16 mouse cellular contexts compared by ENCODE assay signal in genomic region chr9:44188223-44188622, GRCm38 (mm10). TPM values are rescaled to one million over a fixed set of nuclear protein-coding genes. Genes with fewer than 3 reads are reported as not detected.
DNase-seq lines count a peak whose midpoint lies in the region; ATAC-seq and TF ChIP-seq lines count a peak whose summit lies in the region.
"Had no signal": no experiment of that assay in that cellular context is flagged by ENCODE, and none has a peak within 500 bp of the region (broad histone marks: within the 10 kb centered on the region; RNA-seq: fewer than 3 reads in every experiment).

No protein-coding gene starts in this region.

- no peak overlapping the region for H3K9ac ChIP-seq in kidney, embryonic 16.5 days (replicated peaks; ENCODE audit: low read length)
- no peak overlapping the region for H3K9ac ChIP-seq in hindbrain, postnatal 0 days (replicated peaks; ENCODE audit: low read length)
- H3K9ac ChIP-seq: limb, embryonic 12.5 days; liver, postnatal 0 days; neural tube, embryonic 12.5 days had no signal

- H3K4me3 ChIP-seq in kidney, embryonic 16.5 days (ENCODE audit: low read length): no peak overlapping the region
- H3K4me3 ChIP-seq in kidney, adult 2 months (ENCODE audit: insufficient read depth, low read depth, low read length): no peak overlapping the region
- H3K4me3 ChIP-seq in testis, adult 2 months (ENCODE audit: control insufficient read depth, low read depth, low read length): peak overlapping the region; percentile 10; the same call in 1 of the 2 replicates
- no peak overlapping the region for H3K4me3 ChIP-seq in hindbrain, postnatal 0 days (ENCODE audit: low read length)
- H3K4me3 ChIP-seq: limb, embryonic 12.5 days; neural tube, embryonic 12.5 days had no signal

- H3K4me1 ChIP-seq in kidney, embryonic 16.5 days (ENCODE audit: insufficient read depth, low read length): 0 out of 2 replicates have a peak, but pooled peaks cover 3% of the 10 kb centered on the region
- no peaks in the 10 kb centered on the region for H3K4me1 ChIP-seq in kidney, adult 2 months (ENCODE audit: control insufficient read depth, insufficient read depth, low read length)
- no peaks in the 10 kb centered on the region for H3K4me1 ChIP-seq in testis, adult 2 months (ENCODE audit: control insufficient read depth, insufficient read depth, low read length)
- H3K4me1 ChIP-seq in hindbrain, postnatal 0 days (ENCODE audit: insufficient read depth, low read length): no peaks in the 10 kb centered on the region; the same call in 1 of the 2 replicates
- H3K4me1 ChIP-seq: limb, embryonic 12.5 days; neural tube, embryonic 12.5 days had no signal

- H3K4me2 ChIP-seq in kidney, embryonic 16.5 days (replicated peaks; ENCODE audit: low read depth, low read length): no peak overlapping the region
- 0 out of 2 replicates have a peak overlapping the region, but pooled peaks have one; percentile 3 for H3K4me2 ChIP-seq in hindbrain, postnatal 0 days (ENCODE audit: low read depth, low read length)
- H3K4me2 ChIP-seq: heart, embryonic 11.5 days; limb, embryonic 12.5 days; neural tube, embryonic 12.5 days had no signal

- no peak for DNase-seq in kidney, adult 2 months
- DNase-seq in testis, postnatal 10 days (ENCODE audit: low spot score): no peak
- DNase-seq in hindbrain, postnatal 0 days (ENCODE audit: low spot score): peak; percentile 58
- DNase-seq in telencephalon, adult 2 months (ENCODE audit: low read depth, low spot score): peak; percentile 26
- no peak for DNase-seq in gastrocnemius, postnatal 25 days
- no peak for DNase-seq in B cell, adult 2 months
- DNase-seq: adrenal gland, postnatal 14 days; cerebellum, adult 11-12 months; kidney, postnatal 36 days; liver, postnatal 0 days had no signal

- no peak for ATAC-seq in kidney, embryonic 16.5 days (ENCODE audit: low FRiP score, low TSS enrichment)
- peak; percentile 58; the same call in 1 of the 2 replicates for ATAC-seq in hindbrain, postnatal 0 days
- ATAC-seq: liver, postnatal 0 days had no signal

- H3K27me3 ChIP-seq in kidney, embryonic 16.5 days (ENCODE audit: insufficient read depth, low read length): no peaks in the 10 kb centered on the region
- no peaks in the 10 kb centered on the region for H3K27me3 ChIP-seq in kidney, adult 2 months (replicated peaks; ENCODE audit: control insufficient read depth, insufficient read depth, low read length)
- no peaks in the 10 kb centered on the region for H3K27me3 ChIP-seq in testis, adult 2 months (ENCODE audit: control insufficient read depth, insufficient read depth, low read length)
- no peaks in the 10 kb centered on the region for H3K27me3 ChIP-seq in hindbrain, postnatal 0 days (ENCODE audit: insufficient read depth, low read length)
- H3K27me3 ChIP-seq: limb, embryonic 12.5 days; neural tube, embryonic 12.5 days had no signal

- TF ChIP-seq POLR2A in kidney, adult 2 months (IDR thresholded peaks at IDR 0.05; ENCODE audit: low read depth, low read length): no peak
- no peak for TF ChIP-seq POLR2A in testis, adult 2 months (IDR thresholded peaks at IDR 0.05; ENCODE audit: control insufficient read depth, low read depth, low read length)

- TF ChIP-seq CTCF in kidney, adult 2 months (conservative IDR thresholded peaks at IDR 0.05; ENCODE audit: insufficient read depth, insufficient read length, low read depth, low read length): no peak
- no peak for TF ChIP-seq CTCF in testis, adult 2 months (IDR thresholded peaks at IDR 0.05; ENCODE audit: control insufficient read depth, insufficient read depth, insufficient replicate concordance, low read depth, low read length)
- TF ChIP-seq CTCF in hindbrain, postnatal 0 days (IDR thresholded peaks at IDR 0.05; ENCODE audit: low read depth): no peak

- 83% methylated on average over 12 of the region's 12 CpGs for WGBS in kidney, embryonic 16.5 days
- WGBS in kidney, adult 2 months: 68% methylated on average over 12 of the region's 12 CpGs
- 44% methylated on average over 12 of the region's 12 CpGs for WGBS in hindbrain, postnatal 0 days

- H3K9me3 ChIP-seq in kidney, embryonic 16.5 days (ENCODE audit: low read length): no peaks in the 10 kb centered on the region
- no peaks in the 10 kb centered on the region for H3K9me3 ChIP-seq in hindbrain, postnatal 0 days (ENCODE audit: low read length)
- H3K9me3 ChIP-seq: limb, embryonic 12.5 days; neural tube, embryonic 12.5 days had no signal

- 0 out of 2 replicates have a peak overlapping the region, but pooled peaks have one; percentile 7 for H3K27ac ChIP-seq in kidney, embryonic 16.5 days (ENCODE audit: low read length)
- H3K27ac ChIP-seq in kidney, adult 2 months (ENCODE audit: insufficient read depth, low read depth, low read length): no peak overlapping the region
- H3K27ac ChIP-seq in testis, adult 2 months (ENCODE audit: control insufficient read depth, insufficient read depth, low read depth, low read length): no peak overlapping the region
- peak overlapping the region; percentile 43; the same call in 1 of the 2 replicates for H3K27ac ChIP-seq in hindbrain, postnatal 0 days
- H3K27ac ChIP-seq: limb, embryonic 12.5 days; neural tube, embryonic 12.5 days had no signal

- no peaks in the 10 kb centered on the region for H3K36me3 ChIP-seq in kidney, embryonic 16.5 days (ENCODE audit: insufficient read depth, low read length)
- H3K36me3 ChIP-seq in kidney, adult 2 months (ENCODE audit: control insufficient read depth, insufficient read depth, low read length): no peaks in the 10 kb centered on the region; the same call in 1 of the 2 replicates
- H3K36me3 ChIP-seq in testis, adult 2 months (ENCODE audit: control insufficient read depth, insufficient read depth, low read length): no peaks in the 10 kb centered on the region; the same call in 1 of the 2 replicates
- no peaks in the 10 kb centered on the region for H3K36me3 ChIP-seq in hindbrain, postnatal 0 days (ENCODE audit: insufficient read depth, low read length)
- H3K36me3 ChIP-seq: limb, embryonic 12.5 days; neural tube, embryonic 12.5 days had no signal

RNA-seq across cellular contexts. Expression of gene Cbl, which starts 45.6 kb away (rescaled TPM):
- 17.6 and 24.0 TPM in 2 replicates for polyA plus RNA-seq in kidney, embryonic 16.5 days (2015; fragmentation: Nextera tagmentation; extraction: Ambion mirVana)
- polyA plus RNA-seq in kidney, adult 2 months (2012; rRNA removed): 6.6 and 8.1 TPM in 2 replicates
- 45.5 and 47.9 TPM in 2 replicates for polyA plus RNA-seq in testis, adult 2 months (2012; rRNA removed)
- 24.2 and 30.5 TPM in 2 replicates for total RNA-seq in hindbrain, postnatal 0 days (2014; rRNA removed)
- 13.2 and 14.3 TPM in 2 replicates for polyA plus RNA-seq in hindbrain, postnatal 0 days (2015; fragmentation: Nextera tagmentation; extraction: Ambion mirVana)
- 1 to 10 TPM; 9.2 to 9.4 TPM for total RNA-seq in gastrocnemius, postnatal 25 days (2021)

RNA-seq across cellular contexts. Expression of gene Ccdc153, which starts 52.3 kb away (rescaled TPM):
- polyA plus RNA-seq in kidney, embryonic 16.5 days (2015; fragmentation: Nextera tagmentation; extraction: Ambion mirVana): not detected in 2 replicates
- not detected in 2 replicates for polyA plus RNA-seq in kidney, adult 2 months (2012; rRNA removed)
- polyA plus RNA-seq in testis, adult 2 months (2012; rRNA removed): 0.61 and 0.69 TPM in 2 replicates
- 1.0 TPM in 1 of 2 replicates, not detected in the other for total RNA-seq in hindbrain, postnatal 0 days (2014; rRNA removed)
- 2.2 and 2.6 TPM in 2 replicates for polyA plus RNA-seq in hindbrain, postnatal 0 days (2015; fragmentation: Nextera tagmentation; extraction: Ambion mirVana)
- not detected for total RNA-seq in gastrocnemius, postnatal 25 days (2021)
- total RNA-seq: megakaryocyte, adult 5-6 weeks had no signal
- polyA plus RNA-seq: heart, embryonic 11.5 days; limb, embryonic 12.5 days; liver, postnatal 0 days; neural tube, embryonic 12.5 days had no signal

RNA-seq across cellular contexts. Expression of gene Mcam, which starts 54.0 kb away (rescaled TPM):
- polyA plus RNA-seq in kidney, embryonic 16.5 days (2015; fragmentation: Nextera tagmentation; extraction: Ambion mirVana): 54.3 and 60.3 TPM in 2 replicates
- polyA plus RNA-seq in kidney, adult 2 months (2012; rRNA removed): 27.9 and 32.8 TPM in 2 replicates
- 14.1 and 14.3 TPM in 2 replicates for polyA plus RNA-seq in testis, adult 2 months (2012; rRNA removed)
- 23.7 and 29.5 TPM in 2 replicates for total RNA-seq in hindbrain, postnatal 0 days (2014; rRNA removed)
- 8.0 and 9.0 TPM in 2 replicates for polyA plus RNA-seq in hindbrain, postnatal 0 days (2015; fragmentation: Nextera tagmentation; extraction: Ambion mirVana)
- 10 to 100 TPM; 31.2 to 32.4 TPM for total RNA-seq in gastrocnemius, postnatal 25 days (2021)

Comparison
In these comparisons a context has a peak if more than half of its experiments do, and no peak if none do; other contexts are left out.
1. H3K27ac ChIP-seq: peak in kidney, embryonic 16.5 days (single experiment) and hindbrain, postnatal 0 days (single experiment); none in kidney, adult 2 months (single experiment) and testis, adult 2 months (single experiment).
2. DNase-seq: peak in hindbrain, postnatal 0 days (single experiment) and telencephalon, adult 2 months (single experiment); none in kidney, adult 2 months (single experiment), testis, postnatal 10 days (single experiment), gastrocnemius, postnatal 25 days (single experiment) and B cell, adult 2 months (0 of 2).